Mouse (Mus musculus) frontal cortex, postnatal 36 days (tissue): ENCODE results near the gene Wdfy1.
A peak's percentile ranks its signal among the peaks of the same experiment; 100 is the strongest.

Experiments
- DNase-seq, 2 experiments: peaks; one replicate each; pipeline ENCODE4 v3.0.0; 2022; ENCODE audit warnings: low spot score in 2 of 2

The Wdfy1 gene

GRCm38 (mm10) chr1:79775927-79776458 lies at the start of gene Wdfy1, which contains the start of gene Mrpl44:
Wdfy1 (minus strand) TSS chr1:79776143.
Mrpl44 (plus strand) TSS chr1:79776018.
- DNase-seq, result peak; percentile 99 to 100

GRCm38 (mm10) chr1:79823951-79824633 lies 48.1 kb upstream of the Wdfy1 start:
- DNase-seq, result peak in 1 of 2 experiments; percentile 20

- peak in 1 of 2 experiments; percentile 41 for DNase-seq
These were observed 47.0 kb upstream of the Wdfy1 start for GRCm38 (mm10) chr1:79822806-79823525.

GRCm38 (mm10) chr1:79819296-79819879 lies 43.4 kb upstream of the Wdfy1 start:
- peak in 1 of 2 experiments; percentile 19 for DNase-seq

- DNase-seq, result no peak
These were observed 39.5 kb upstream of the Wdfy1 start for GRCm38 (mm10) chr1:79815446-79815845.

GRCm38 (mm10) chr1:79809447-79809846 lies 33.5 kb upstream of the Wdfy1 start:
- DNase-seq, result no peak

- DNase-seq, result no peak
These were observed 30.9 kb upstream of the Wdfy1 start for GRCm38 (mm10) chr1:79806865-79807264.

GRCm38 (mm10) chr1:79803614-79804013 lies 27.7 kb upstream of the Wdfy1 start:
- DNase-seq, result no peak

GRCm38 (mm10) chr1:79802858-79803427 lies 27.0 kb upstream of the Wdfy1 start:
- DNase-seq, result no peak

- DNase-seq, result no peak
These were observed 21.1 kb upstream of the Wdfy1 start for GRCm38 (mm10) chr1:79797084-79797483.

- peak in 1 of 2 experiments; percentile 29 for DNase-seq
These were observed 10.5 kb upstream of the Wdfy1 start for GRCm38 (mm10) chr1:79786267-79786927.

- no peak for DNase-seq
These were observed 6.5 kb upstream of the Wdfy1 start for GRCm38 (mm10) chr1:79782433-79782832.

GRCm38 (mm10) chr1:79778011-79778410 lies 2.1 kb upstream of the Wdfy1 start:
- DNase-seq, result no peak

GRCm38 (mm10) chr1:79774164-79774780 lies 1.7 kb downstream of the Wdfy1 start:
- DNase-seq, result no peak

- DNase-seq, result no peak
These were observed 7.7 kb downstream of the Wdfy1 start for GRCm38 (mm10) chr1:79768231-79768630.

- DNase-seq, result no peak
These were observed 11.5 kb downstream of the Wdfy1 start for GRCm38 (mm10) chr1:79764483-79764882.

- DNase-seq, result no peak
These were observed 11.9 kb downstream of the Wdfy1 start for GRCm38 (mm10) chr1:79764031-79764430.

- DNase-seq, result no peak
These were observed 13.4 kb downstream of the Wdfy1 start for GRCm38 (mm10) chr1:79762282-79763250.

GRCm38 (mm10) chr1:79761917-79762271 lies 14.0 kb downstream of the Wdfy1 start:
- DNase-seq, result no peak
